10 mouse cellular contexts compared by ENCODE assay signal in genomic region chr1:74302835-74303234, GRCm38 (mm10). TPM values are rescaled to one million over a fixed set of nuclear protein-coding genes. Genes with fewer than 3 reads are reported as not detected.
A peak's percentile ranks its signal among the peaks of the same experiment; 100 is the strongest.
DNase-seq lines count a peak whose midpoint lies in the region; ATAC-seq and TF ChIP-seq lines count a peak whose summit lies in the region.
"Had no signal": no experiment of that assay in that cellular context is flagged by ENCODE, and none has a peak within 500 bp of the region (broad histone marks: within the 10 kb centered on the region; RNA-seq: fewer than 3 reads in every experiment).

No protein-coding gene starts in this region.

- H3K9ac ChIP-seq in kidney, embryonic 15.5 days = 0 out of 2 replicates have a peak overlapping the region, but pooled peaks have one; percentile 11
- no peak overlapping the region for H3K9ac ChIP-seq in liver, embryonic 12.5 days

- H3K4me1 ChIP-seq in kidney, embryonic 15.5 days = peaks cover 49% of the 10 kb centered on the region
- H3K4me1 ChIP-seq in E14TG2a.4 (replicated peaks; ENCODE audit: low read depth, low read length) = peaks cover 81% of the 10 kb centered on the region
- H3K4me1 ChIP-seq in cortical plate, adult 2 months (ENCODE audit: control insufficient read depth, insufficient read depth, low read length) = 0 out of 2 replicates have a peak, but pooled peaks cover 2% of the 10 kb centered on the region
- peaks cover 77% of the 10 kb centered on the region for H3K4me1 ChIP-seq in liver, embryonic 12.5 days

- DNase-seq in kidney, postnatal 14 days = no peak
- DNase-seq in spleen, postnatal 14 days (ENCODE audit: low spot score in 2 of 2) = no peak
- no peak for DNase-seq in layer of hippocampus, adult 8-10 months (ENCODE audit: low spot score in 2 of 2)
- DNase-seq: cerebellum, postnatal 36 days had no signal

- peak overlapping the region; percentile 29 for H3K27ac ChIP-seq in kidney, embryonic 15.5 days
- no peak overlapping the region for H3K27ac ChIP-seq in cortical plate, adult 2 months (ENCODE audit: insufficient read depth, low read length)
- peak overlapping the region; percentile 32; the same call in 1 of the 2 replicates for H3K27ac ChIP-seq in liver, embryonic 12.5 days

- 62% methylated on average over 2 of the region's 2 CpGs for WGBS in kidney, embryonic 15.5 days
- 73% methylated on average over 2 of the region's 2 CpGs for WGBS in liver, embryonic 12.5 days (ENCODE audit: insufficient replicate concordance)

- H3K27me3 ChIP-seq in kidney, embryonic 15.5 days = no peaks in the 10 kb centered on the region
- H3K27me3 ChIP-seq in E14TG2a.4 (ENCODE audit: insufficient read depth, low read length) = no peaks in the 10 kb centered on the region
- H3K27me3 ChIP-seq in liver, embryonic 12.5 days (replicated peaks) = no peaks in the 10 kb centered on the region

- no peak for TF ChIP-seq CTCF in E14TG2a.4 (conservative IDR thresholded peaks at IDR 0.05; ENCODE audit: low read length)
- no peak for TF ChIP-seq CTCF in cortical plate, adult 2 months (IDR thresholded peaks at IDR 0.05; ENCODE audit: extremely low read depth, insufficient read depth, low read length)

- no peak for ATAC-seq in kidney, embryonic 15.5 days (replicated peaks; ENCODE audit: low FRiP score)
- no peak for ATAC-seq in liver, embryonic 12.5 days

- H3K4me3 ChIP-seq in kidney, embryonic 15.5 days (replicated peaks) = peak overlapping the region; percentile 71
- H3K4me3 ChIP-seq in E14TG2a.4 (replicated peaks; ENCODE audit: low read length) = 0 out of 2 replicates have a peak overlapping the region, but pooled peaks have one; percentile 5
- H3K4me3 ChIP-seq in cortical plate, adult 2 months (ENCODE audit: insufficient read depth, low read length) = peak overlapping the region; percentile 72; the same call in 1 of the 2 replicates
- peak overlapping the region; percentile 71; the same call in 1 of the 2 replicates for H3K4me3 ChIP-seq in liver, embryonic 12.5 days

- peak overlapping the region; percentile 86 for H3K4me2 ChIP-seq in kidney, embryonic 15.5 days
- H3K4me2 ChIP-seq in liver, embryonic 12.5 days = peak overlapping the region; percentile 95

- no peak for TF ChIP-seq POLR2A in cortical plate, adult 2 months (IDR thresholded peaks at IDR 0.05; ENCODE audit: extremely low read depth, insufficient read depth, low read length)

- H3K9me3 ChIP-seq in kidney, embryonic 15.5 days (replicated peaks) = no peaks in the 10 kb centered on the region
- no peaks in the 10 kb centered on the region for H3K9me3 ChIP-seq in E14TG2a.4 (ENCODE audit: low read length)
- H3K9me3 ChIP-seq in liver, embryonic 12.5 days (replicated peaks) = no peaks in the 10 kb centered on the region

- no peaks in the 10 kb centered on the region for H3K36me3 ChIP-seq in kidney, embryonic 15.5 days
- H3K36me3 ChIP-seq in E14TG2a.4 (ENCODE audit: insufficient read depth, low read length) = peaks cover 22% of the 10 kb centered on the region
- no peaks in the 10 kb centered on the region for H3K36me3 ChIP-seq in liver, embryonic 12.5 days

RNA-seq across cellular contexts. Expression of gene Tmbim1, which starts 2.6 kb away (rescaled TPM):
- 25.6 and 31.2 TPM in 2 replicates for polyA plus RNA-seq in kidney, embryonic 15.5 days (2015; fragmentation: Nextera tagmentation; extraction: Ambion mirVana)
- 35.5 and 46.0 TPM in 2 replicates for polyA plus RNA-seq in cortical plate, adult 2 months (2012; rRNA removed)
- polyA plus RNA-seq in liver, embryonic 12.5 days (2016; fragmentation: Nextera tagmentation; extraction: Ambion mirVana) = 17.5 and 18.6 TPM in 2 replicates
- 10 to 100 TPM; 24.9 to 37.2 (median 33.3) TPM for total RNA-seq in layer of hippocampus, adult 8-10 months (2022)

RNA-seq across cellular contexts. Expression of gene Pnkd, which starts 18.1 kb away (rescaled TPM):
- polyA plus RNA-seq in kidney, embryonic 15.5 days (2015; fragmentation: Nextera tagmentation; extraction: Ambion mirVana) = 138 and 139 TPM in 2 replicates
- polyA plus RNA-seq in cortical plate, adult 2 months (2012; rRNA removed) = 127 and 138 TPM in 2 replicates
- 45.7 and 48.7 TPM in 2 replicates for polyA plus RNA-seq in liver, embryonic 12.5 days (2016; fragmentation: Nextera tagmentation; extraction: Ambion mirVana)
- total RNA-seq in layer of hippocampus, adult 8-10 months (2022) = 100 to 1,000 TPM; 170 to 190 (median 177) TPM

RNA-seq across cellular contexts. Expression of gene Aamp, which starts 18.3 kb away (rescaled TPM):
- polyA plus RNA-seq in kidney, embryonic 15.5 days (2015; fragmentation: Nextera tagmentation; extraction: Ambion mirVana) = 267 and 283 TPM in 2 replicates
- polyA plus RNA-seq in cortical plate, adult 2 months (2012; rRNA removed) = 172 and 173 TPM in 2 replicates
- 119 and 120 TPM in 2 replicates for polyA plus RNA-seq in liver, embryonic 12.5 days (2016; fragmentation: Nextera tagmentation; extraction: Ambion mirVana)
- 100 to 1,000 TPM; 150 to 159 (median 154) TPM for total RNA-seq in layer of hippocampus, adult 8-10 months (2022)

RNA-seq across cellular contexts. Expression of gene Gpbar1, which starts 24.5 kb away (rescaled TPM):
- polyA plus RNA-seq in kidney, embryonic 15.5 days (2015; fragmentation: Nextera tagmentation; extraction: Ambion mirVana) = 1.7 and 2.1 TPM in 2 replicates
- not detected in 2 replicates for polyA plus RNA-seq in cortical plate, adult 2 months (2012; rRNA removed)
- 1.2 and 1.5 TPM in 2 replicates for polyA plus RNA-seq in liver, embryonic 12.5 days (2016; fragmentation: Nextera tagmentation; extraction: Ambion mirVana)
- total RNA-seq in layer of hippocampus, adult 8-10 months (2022) = not detected
- total RNA-seq: gastrocnemius, adult 18-20 months; left cerebral cortex, adult 18-20 months had no signal

RNA-seq across cellular contexts. Expression of gene Catip, which starts 59.1 kb away (rescaled TPM):
- polyA plus RNA-seq in kidney, embryonic 15.5 days (2015; fragmentation: Nextera tagmentation; extraction: Ambion mirVana) = 0.67 and 0.82 TPM in 2 replicates
- polyA plus RNA-seq in cortical plate, adult 2 months (2012; rRNA removed) = 4.6 and 5.1 TPM in 2 replicates
- 0.11 and 0.14 TPM in 2 replicates for polyA plus RNA-seq in liver, embryonic 12.5 days (2016; fragmentation: Nextera tagmentation; extraction: Ambion mirVana)
- total RNA-seq in layer of hippocampus, adult 8-10 months (2022) = 1 to 10 TPM; 1.7 to 3.3 (median 2.2) TPM

Comparison
In these comparisons a context has a peak if more than half of its experiments do, and no peak if none do; other contexts are left out.
1. H3K4me3 ChIP-seq: peak in every context shown above with its lines; median percentile 72 in cortical plate, adult 2 months; 71 in kidney, embryonic 15.5 days; 71 in liver, embryonic 12.5 days; 5 in E14TG2a.4.